Mouse (Mus musculus) frontal cortex, postnatal 14 days (tissue): Measurements from ENCODE around the gene Rbm47.
"Not testable (repeated sequence)": the region's sequence is repeated elsewhere in the genome, so short reads cannot be mapped to it uniquely, and the experiment has no call there.

Experiments
- DNase-seq, 2 experiments: peaks; one replicate each; pipeline ENCODE4 v3.0.0; 2022; ENCODE audit warnings: low spot score in 2 of 2

The Rbm47 gene

DNA sequence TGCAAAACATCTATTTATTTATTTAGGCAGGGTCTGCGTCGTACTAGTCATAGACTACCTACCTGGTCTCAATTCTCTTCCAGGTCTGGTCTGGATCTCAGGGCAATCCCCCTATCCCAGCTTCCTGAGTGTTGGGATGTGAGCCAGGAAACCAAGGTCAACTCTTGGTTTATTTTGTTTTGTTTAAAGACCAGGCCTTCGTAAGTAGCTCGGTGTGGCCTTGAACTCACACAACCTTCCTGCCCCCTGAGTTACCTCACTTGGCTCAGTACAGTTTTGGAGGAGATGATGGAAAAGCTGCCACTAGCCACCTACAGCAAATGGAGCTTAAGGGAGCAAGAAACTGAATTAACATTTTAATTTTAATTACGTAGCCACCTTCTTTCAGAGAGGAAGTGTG lies 144.7 kb downstream of the Rbm47 start:
- no peak for DNase-seq

DNA sequence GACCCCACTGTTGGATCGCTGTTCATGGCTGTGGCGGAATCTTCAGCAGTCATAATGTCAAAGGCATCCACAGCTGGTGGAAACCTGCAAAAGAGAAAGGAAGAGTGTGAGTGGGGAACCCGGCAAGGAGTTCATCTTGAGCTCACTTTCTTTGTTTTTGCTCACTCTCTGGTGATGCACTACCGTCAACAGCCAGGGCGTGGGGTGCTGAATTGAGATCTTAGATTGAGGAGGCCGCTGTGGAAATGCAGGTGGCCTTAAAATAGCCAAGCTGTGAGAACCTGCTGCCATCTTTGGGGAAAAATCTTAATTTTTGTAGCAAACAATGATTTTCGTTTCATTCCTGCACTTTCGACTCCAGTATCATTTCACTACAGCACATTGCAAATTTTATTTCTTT lies 145.7 kb downstream of the Rbm47 start:
- DNase-seq: no peak

DNA sequence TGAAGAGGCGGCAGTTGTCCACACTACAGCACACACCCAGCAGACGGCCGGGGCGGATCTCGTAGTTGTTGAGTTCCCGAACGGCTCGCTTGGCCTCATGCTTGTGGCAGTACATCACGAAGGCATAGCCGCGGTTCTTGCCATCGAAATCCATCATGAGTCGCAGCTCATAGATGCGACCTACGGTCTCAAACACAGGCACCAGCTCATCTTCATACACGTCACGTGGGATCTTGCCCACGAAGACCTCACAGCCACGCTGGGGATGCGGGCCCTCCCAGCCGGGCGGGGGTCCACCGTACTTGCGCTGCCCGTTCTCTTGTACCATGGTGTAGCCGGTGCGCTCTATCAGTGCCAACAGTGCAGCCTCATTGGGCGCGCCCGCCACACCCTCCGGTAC lies 146.1 kb downstream of the Rbm47 start:
- DNase-seq: no peak

DNA sequence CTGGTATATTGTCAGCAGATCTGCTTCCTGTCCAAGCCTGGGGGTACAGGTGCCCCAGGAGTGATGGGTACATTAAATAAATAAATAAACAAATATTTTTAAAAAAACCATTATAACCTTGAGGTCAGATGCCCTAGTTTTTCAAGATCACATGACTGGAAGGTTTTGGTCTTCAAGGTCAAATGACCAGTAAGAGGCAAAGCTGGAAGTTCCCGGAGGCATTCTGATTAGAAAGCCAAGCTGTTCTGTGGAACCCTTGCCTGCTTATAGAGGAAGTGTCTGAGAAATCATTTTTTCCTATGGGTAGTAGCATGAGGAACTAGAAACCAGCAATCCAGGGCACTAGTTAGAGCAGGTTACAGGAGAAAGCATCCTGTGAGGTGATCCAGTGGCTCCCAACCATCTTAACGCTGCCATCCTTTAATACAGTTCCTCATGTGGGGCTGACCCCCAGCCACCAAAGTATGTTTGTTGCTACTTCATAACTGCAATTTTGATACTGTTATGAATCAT lies 157.4 kb downstream of the Rbm47 start:
- DNase-seq: no peak

DNA sequence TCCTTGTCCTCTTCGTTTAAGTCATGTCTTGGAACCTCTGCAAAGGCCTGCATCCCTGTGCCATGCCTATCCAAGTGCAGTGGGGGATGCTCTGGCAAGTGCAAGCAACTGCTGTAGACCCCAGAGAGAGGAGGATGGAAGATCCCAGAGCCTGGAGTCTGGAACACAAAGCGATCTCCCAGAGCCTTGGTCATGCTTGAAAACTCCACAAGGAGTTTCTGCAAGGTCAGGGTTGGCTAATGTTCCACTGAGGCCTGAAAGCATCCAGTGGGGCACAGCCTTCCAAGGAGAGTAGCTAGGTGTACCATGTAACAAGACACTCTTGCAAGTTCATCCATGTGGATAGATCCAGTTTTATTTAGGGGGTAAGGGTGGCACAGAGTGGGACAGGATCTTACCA lies 158.5 kb downstream of the Rbm47 start:
- no peak for DNase-seq

DNA sequence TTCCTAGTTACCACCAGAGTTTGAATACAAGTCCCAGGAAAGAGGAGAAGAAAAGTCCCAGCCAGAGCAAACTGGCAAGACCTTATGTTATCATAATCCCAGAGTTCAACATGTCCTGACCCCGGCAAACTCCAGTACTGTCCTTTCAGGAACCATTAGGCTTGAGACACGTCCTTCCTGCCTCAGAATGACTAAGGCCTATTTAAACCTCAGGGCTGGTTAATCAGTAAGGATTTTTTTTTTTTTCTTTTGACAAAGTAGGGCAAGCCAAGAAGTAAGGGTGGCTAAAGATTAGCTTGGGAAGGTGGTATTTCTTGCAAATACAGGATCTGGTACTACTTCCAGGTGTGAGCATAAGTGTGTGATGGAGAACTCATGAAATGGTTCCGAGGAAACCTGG lies 158.9 kb downstream of the Rbm47 start:
- no peak for DNase-seq

DNA sequence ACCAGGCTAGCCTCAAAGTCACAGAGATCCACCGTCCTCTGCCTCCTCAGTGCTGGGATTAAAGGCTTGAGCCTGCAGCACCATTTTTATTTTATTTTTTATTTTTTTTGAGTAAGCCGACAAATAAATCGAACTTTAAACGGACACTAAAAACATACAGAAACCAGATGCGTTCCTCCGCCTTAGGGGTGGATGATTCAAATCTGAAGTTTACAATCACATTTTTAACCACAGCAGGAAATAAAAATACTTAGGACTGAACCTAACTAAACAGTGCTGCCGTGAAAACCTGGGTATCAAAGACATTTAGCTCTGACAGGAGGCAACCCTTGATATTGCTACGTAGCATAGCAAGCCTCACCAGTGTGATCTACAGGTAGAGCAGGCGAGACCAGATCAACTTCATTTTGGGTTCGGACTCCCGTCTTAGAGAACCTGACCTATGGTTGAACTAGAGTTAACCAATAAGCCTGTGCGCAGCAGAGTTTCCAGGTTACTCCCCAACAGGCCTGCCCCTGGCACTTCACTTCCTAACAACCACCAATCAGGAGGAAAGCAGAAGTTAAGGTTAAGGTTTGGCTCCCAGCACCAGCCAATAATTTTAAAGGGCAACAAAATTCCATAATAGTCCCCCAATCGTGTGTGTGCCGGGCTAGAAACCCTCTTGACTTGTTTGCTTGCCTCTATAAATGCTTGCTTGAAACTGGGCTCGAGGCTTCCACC lies 164.5 kb downstream of the Rbm47 start:
- no peak for DNase-seq

DNA sequence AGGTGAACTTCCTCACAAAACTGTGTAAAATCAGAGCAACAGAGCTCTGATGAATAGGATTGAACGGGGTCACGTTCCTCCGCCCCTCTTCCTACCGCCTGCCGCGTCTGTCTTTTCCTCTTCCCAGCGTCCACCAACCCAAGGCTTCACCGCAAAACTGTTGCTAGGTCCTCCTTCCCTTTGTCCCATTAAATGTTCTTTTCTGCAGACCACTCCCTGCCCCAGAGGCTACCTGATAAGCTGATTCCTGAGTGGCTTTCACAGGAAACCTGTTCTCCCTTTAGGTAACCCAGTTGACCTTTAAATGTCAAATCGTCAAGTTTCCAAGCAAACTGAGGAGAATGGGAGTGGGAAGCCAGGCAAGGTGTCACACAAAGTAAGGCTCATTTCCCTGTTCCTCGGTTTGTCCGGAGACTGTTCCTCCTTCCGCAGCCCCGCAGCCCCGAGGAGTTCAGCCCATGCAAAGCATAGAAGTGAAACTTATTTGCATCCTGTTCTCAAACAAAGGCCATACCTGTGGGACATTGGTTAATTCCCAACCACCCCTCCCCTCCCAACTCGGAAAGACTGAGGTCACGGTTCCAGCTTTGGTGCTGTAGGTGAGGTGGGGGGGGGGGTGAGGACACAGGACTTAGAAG lies 167.8 kb downstream of the Rbm47 start:
- DNase-seq: no peak

DNA sequence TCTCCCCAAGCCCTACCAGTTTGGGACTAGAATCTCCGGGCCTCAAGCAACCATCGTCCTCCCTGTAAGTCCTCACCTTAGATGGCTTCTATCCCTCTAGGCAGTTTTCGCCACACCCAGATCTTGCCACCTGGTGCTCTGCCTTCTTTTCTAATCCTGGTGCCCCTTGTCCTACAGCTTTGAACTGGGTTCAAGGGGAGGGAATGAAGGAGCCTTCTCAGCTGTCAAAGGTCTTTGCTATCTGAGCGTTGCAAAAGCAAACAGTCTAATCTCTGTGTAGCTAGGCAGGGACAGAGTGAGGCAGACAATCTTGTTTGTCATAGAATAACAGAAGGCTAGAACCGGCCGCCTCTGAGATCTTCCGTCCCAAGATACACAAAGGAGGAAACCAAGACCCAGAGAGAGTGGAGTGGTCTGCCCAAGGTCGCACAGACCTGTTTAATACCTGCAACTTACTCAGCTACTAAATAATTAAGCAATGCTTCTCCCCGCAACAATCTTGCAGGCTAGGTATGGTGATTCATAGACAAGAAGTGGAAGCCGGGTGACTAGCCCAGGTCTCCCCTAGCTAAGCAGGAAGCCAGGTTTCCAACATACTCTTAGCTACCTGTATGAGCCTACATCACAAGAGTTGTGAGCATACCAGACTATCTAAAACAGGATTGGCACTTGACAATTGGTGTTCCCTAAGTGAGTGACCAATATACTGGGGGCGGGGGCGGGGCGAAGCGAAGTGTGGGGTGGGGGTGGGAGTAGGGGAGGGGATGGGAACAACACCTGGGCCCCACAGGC lies 168.6 kb downstream of the Rbm47 start, which contains the start of gene 9130230L23Rik:
Gene 9130230L23Rik (minus strand): TSS at position 152 of the 792 bp plus-strand sequence.
- no peak for DNase-seq

DNA sequence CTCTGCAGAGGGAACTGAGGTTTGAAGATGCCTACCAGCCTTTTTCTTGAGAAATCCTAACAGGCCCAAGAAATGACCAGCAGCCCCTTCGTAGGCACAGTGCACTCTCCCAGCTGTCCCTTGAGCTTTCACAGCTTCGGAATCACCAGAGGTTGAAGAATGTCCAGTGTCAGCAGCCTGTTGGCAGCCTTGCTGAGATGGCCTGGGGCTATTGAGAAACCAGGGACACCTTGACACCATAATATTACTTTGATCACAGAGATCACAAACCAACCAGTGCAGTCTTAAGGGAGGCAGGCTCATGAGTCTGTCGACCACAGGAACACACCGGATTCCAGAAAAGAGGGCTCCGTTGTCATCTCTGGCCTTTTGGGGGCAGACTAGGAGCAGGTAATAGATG lies 171.7 kb downstream of the Rbm47 start:
- no peak for DNase-seq

DNA sequence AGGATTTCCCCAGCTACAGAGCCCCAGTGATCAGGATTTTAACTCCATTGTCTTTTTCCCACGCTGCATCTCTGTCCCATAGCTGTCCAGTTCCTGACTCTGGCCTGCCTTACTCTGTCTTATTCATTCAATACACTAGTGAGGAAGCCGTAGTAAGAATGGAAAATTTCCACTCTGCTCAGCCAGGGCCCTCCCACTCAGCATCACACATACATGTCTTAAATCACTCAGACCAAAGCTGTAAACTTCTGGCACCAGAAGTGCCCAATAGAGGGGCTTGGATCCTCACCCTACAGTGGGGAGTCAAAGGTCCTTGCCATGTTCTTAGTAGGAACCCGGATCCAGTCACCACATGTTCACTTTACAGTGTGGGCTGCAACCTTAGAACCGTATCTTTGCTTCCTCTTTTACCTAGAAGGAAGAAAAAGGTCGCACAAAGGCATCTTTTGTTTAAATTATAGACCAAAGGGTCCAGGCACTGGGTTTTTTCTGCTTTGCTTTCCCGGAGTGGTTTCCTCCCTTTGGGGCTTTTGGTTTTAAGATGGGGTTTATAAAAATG lies 172.3 kb downstream of the Rbm47 start:
- no peak for DNase-seq

DNA sequence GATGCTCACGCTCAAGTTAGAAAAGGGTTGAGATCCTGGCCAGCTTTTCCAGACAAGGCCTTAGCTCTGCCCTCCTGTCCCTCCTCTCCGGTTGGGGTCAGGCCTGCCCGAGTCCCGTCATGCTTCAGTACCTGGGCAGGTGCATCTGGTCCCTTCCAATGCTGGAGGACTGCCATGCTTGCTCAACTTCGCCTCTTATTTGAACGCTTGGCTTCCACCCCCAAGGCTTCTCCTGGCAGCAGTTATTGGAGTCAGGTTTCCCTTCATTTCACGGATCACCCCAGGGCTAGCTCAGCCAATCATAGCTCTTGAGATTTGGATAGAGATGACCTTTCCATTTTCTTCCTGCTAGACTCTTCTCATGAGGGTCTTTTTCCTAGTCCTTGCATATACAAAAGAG lies 172.8 kb downstream of the Rbm47 start:
- DNase-seq: no peak

DNA sequence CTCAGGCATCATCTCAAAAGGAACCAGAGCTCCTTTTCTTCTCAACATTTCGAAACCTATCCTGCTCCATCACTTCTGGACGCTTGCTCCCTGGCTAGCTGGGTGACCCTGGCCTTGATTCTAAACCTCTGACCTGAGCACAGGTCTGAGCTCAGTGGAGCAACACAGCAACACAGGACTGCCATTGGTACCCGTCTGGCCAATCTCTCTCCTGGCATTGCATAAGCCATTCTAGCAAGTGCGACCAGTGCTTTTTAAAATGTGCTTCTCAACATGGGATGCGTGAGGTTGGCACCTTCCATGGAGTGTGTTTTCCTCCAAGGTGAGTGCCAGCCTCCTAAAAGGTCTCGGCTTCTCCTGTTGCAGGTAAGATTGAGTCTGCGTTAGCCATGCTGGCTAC lies 173.8 kb downstream of the Rbm47 start:
- DNase-seq: no peak

DNA sequence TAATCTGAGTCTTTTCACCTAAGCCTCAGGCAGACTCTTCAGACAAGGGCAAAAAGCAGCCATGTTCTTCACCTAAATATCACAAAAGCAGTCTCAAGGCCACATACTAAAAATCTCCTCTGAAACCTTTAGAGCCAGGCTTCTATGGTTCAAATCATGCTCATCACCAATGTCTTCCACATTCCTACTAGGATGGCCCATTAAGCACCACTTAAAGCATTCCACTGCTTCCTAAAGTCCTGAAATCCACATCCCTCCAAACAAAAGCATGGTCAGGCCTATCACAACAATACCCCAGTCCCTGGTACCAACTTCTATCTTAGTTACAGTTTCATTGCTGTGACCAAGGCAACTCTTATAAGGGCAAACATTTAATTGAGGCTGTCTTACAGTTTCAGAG lies 175.1 kb downstream of the Rbm47 start:
- no peak for DNase-seq

DNA sequence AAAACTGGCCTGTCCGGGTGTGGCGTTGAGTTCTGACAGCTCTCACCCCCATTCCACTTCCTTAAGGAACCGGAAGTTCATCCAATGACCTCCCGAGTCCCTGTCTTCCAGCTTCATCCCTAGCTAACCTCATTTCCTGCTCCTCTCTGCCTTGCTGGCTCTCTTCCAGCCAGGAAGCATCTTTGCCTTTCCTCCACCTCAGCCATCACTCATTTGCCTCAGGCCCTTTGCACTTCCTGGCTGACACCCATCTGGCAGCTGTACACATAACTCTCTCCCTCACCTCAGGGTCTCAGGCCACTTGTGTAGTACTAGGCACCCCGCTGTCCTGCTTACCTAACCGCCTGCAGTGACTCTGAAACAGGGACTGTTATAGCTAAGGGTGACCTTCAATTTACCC lies 178.3 kb downstream of the Rbm47 start:
- no peak for DNase-seq

DNA sequence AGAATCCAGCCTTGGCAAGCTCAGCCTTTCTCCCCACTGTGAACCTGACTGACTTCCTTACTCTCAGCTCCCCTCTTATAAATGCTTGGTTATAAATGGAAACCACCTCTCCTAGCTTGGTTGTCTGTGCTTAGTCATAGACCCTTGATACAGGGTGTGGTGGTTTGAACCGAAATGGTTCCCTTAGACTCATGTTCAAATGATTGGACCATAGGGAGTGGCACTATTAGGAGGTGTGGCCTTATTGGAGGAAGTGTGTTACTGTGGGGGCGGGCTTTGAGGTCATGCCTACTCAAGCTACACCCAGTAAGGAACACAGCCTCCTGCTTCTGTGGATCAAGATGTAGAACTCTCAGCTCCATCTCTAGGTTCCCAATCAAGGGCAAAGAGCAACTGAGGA lies 181.7 kb downstream of the Rbm47 start:
- no peak for DNase-seq

DNA sequence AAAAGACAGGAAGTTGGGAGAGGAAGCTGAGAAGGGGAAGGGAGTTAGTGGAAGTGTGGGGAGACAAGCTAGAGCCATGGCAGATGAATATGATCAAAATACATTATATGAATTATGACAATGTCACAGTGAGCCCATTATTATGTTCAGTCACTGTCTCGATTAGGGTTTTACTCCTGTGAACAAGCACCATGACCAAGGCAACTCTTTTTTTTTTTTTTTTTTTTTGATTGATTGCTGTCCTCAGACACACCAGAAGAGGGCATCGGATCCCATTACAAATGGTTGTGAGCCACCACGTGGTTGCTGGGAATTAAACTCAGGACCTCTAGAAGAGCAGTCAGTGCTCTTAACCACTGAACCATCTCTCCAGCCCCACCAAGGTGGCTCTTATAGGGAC lies 185.9 kb downstream of the Rbm47 start:
- DNase-seq: not testable (repeated sequence)

DNA sequence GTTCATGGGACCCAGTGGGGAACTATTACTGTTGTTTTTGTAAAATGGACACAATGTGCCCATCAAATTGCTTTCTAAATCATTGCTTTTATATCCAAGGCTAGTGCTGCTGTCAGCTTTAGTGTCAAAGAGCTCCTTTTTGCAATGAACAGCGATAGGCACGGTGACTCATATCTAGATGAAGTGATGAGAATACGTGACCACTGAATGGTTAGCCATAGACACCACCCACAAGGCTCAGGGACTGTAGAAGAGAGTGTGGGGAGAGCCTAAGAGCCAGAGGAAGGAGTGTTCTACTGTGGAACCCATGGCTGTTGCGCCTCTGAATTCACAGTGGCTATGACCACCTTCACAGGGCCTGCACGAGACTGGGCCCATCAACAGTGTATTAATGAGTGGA lies 186.5 kb downstream of the Rbm47 start:
- no peak for DNase-seq

DNA sequence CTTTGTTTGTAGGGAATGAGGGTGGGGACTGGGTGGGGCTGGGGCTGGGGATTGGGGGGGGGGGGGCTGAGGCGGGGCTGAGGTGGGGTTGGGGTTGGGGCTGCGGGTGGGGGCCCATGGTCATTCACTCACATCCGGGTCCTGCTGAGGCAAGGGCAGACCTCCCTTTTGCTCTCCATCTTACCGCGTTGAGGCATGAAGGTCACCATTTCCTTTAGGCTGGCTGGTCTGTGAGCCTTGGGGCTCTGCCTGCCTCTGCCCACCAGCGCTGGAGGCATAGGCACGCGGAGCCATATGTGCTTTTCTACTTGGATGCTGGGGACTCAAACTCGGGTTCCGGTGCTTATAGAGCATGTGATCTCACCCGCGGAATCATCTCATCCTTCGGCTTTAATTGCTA lies 197.2 kb downstream of the Rbm47 start:
- DNase-seq: no peak

DNA sequence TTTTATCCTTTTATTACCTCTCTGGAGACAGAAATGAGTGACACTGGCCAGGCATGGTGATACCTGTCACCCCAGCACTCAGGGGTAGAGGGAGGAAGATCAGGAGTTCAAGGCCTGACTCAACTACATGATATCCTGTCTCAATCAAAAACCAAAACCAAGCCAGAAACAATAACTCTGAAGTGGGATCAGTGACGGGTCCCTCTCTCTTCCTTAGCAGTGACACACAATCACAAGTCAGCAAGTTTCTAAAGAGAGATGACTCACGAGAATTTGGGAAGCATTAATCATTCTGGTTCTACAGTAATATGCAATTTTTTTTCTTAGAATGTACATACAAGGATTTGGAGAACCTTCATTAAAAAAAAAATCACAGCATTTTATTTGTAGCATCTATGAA lies 199.7 kb downstream of the Rbm47 start:
- no peak for DNase-seq

DNA sequence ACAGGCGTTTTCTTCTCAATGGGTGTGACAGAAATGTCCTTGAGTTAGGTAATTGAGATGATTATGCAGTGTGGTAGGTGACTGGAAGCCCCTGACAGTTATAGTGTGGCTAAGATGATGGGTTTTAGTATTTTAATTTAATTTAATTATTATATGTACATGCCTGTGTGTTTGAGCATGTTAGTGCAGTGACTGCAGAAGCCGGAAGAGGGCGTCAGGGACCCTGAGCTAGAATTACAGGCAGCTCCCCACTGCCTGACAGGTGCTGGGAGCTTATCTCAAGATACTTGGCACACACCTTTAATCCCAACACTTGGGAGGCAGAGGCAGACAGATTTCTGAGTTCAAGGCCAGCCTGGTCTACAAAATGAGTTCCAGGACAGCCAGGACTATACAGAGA lies 204.9 kb downstream of the Rbm47 start:
- no peak for DNase-seq

DNA sequence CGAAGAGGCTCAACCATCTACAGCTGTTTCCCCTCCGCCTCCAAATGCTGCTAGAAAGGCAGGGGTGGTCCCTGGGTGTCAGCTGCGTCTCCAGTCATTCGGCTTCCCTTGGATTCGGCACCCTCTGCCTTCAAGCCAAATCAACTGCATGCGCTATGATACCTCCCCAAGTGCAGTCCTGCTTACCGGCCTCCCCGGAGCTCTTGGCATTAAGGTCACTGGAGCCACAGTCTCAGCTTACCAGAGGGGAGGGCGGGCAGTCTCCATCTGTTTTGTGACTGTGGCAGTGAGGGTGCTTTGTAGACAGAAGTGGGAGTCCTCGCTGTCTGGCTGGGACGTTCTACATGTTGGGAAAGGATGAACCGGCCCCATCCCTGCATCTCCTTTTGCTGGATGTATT lies 205.8 kb downstream of the Rbm47 start:
- DNase-seq: no peak
